Comparison of ENCODE assay signal across 9 mouse cellular contexts in genomic region chr9:110733102-110733501, GRCm38 (mm10). TPM values are rescaled to one million over a fixed set of nuclear protein-coding genes. Genes with fewer than 3 reads are reported as not detected.
A peak's percentile ranks its signal among the peaks of the same experiment; 100 is the strongest.
DNase-seq lines count a peak whose midpoint lies in the region; ATAC-seq and TF ChIP-seq lines count a peak whose summit lies in the region.
"Had no signal": no experiment of that assay in that cellular context is flagged by ENCODE, and none has a peak within 500 bp of the region (broad histone marks: within the 10 kb centered on the region; RNA-seq: fewer than 3 reads in every experiment).

No protein-coding gene starts in this region.

- H3K4me2 ChIP-seq in lung, postnatal 0 days (replicated peaks; ENCODE audit: low read depth, low read length), result peak overlapping the region; percentile 63
- peak overlapping the region; percentile 69 for H3K4me2 ChIP-seq in forebrain, embryonic 12.5 days
- H3K4me2 ChIP-seq in limb, embryonic 15.5 days, result peak overlapping the region; percentile 58

- H3K4me3 ChIP-seq in lung, postnatal 0 days (ENCODE audit: low read depth, low read length), result peak overlapping the region; percentile 29
- peak overlapping the region; percentile 44 for H3K4me3 ChIP-seq in forebrain, embryonic 12.5 days (replicated peaks)
- H3K4me3 ChIP-seq in limb, embryonic 15.5 days, result peak overlapping the region; percentile 33
- peak overlapping the region; percentile 60 for H3K4me3 ChIP-seq in small intestine, adult 2 months (ENCODE audit: low read depth, low read length)

- whole genome bisulfite sequencing in lung, postnatal 0 days, result 5% methylated on average over 8 of the region's 8 CpGs
- WGBS in forebrain, embryonic 12.5 days, result 13% methylated on average over 8 of the region's 8 CpGs
- WGBS in limb, embryonic 15.5 days, result 7% methylated on average over 8 of the region's 8 CpGs
- WGBS in small intestine, adult 2 months, result 7% methylated on average over 8 of the region's 8 CpGs

- no peak for ATAC-seq in lung, postnatal 0 days
- ATAC-seq in forebrain, embryonic 12.5 days (ENCODE audit: low FRiP score), result no peak
- ATAC-seq in limb, embryonic 15.5 days (ENCODE audit: insufficient number of reproducible peaks, low FRiP score, low TSS enrichment, low read depth), result no peak
- ATAC-seq in CD4-positive, CD25-positive, alpha-beta regulatory T cell, adult 4 months, result no peak

- TF ChIP-seq CTCF in lung, postnatal 0 days (IDR thresholded peaks at IDR 0.05), result no peak
- no peak for TF ChIP-seq CTCF in small intestine, adult 2 months (IDR thresholded peaks at IDR 0.05; ENCODE audit: extremely low read depth, insufficient read length, insufficient replicate concordance, low read depth, low read length)

- DNase-seq in lung, postnatal 0 days (ENCODE audit: low spot score), result no peak
- no peak for DNase-seq in lung, postnatal 25 days (ENCODE audit: low spot score)
- DNase-seq in ovary, adult 18-20 months (ENCODE audit: low spot score), result no peak
- DNase-seq in kidney, adult 11 months, result no peak

- no peak overlapping the region for H3K9ac ChIP-seq in lung, postnatal 0 days (replicated peaks; ENCODE audit: low read depth)
- H3K9ac ChIP-seq in forebrain, embryonic 12.5 days, result peak overlapping the region; percentile 40; the same call in 1 of the 2 replicates
- no peak overlapping the region for H3K9ac ChIP-seq in limb, embryonic 15.5 days

- no peak for TF ChIP-seq EP300 in lung, postnatal 0 days (IDR thresholded peaks at IDR 0.05)

- H3K9me3 ChIP-seq in lung, postnatal 0 days (ENCODE audit: low read length), result no peaks in the 10 kb centered on the region
- no peaks in the 10 kb centered on the region for H3K9me3 ChIP-seq in forebrain, embryonic 12.5 days
- no peaks in the 10 kb centered on the region for H3K9me3 ChIP-seq in limb, embryonic 15.5 days

- H3K27me3 ChIP-seq in lung, postnatal 0 days (replicated peaks; ENCODE audit: insufficient read depth, low read length), result 0 out of 2 replicates have a peak, but pooled peaks cover 13% of the 10 kb centered on the region
- H3K27me3 ChIP-seq in forebrain, embryonic 12.5 days, result peaks cover 78% of the 10 kb centered on the region
- peaks cover 11% of the 10 kb centered on the region; the same call in 1 of the 2 replicates for H3K27me3 ChIP-seq in limb, embryonic 15.5 days
- peaks cover 3% of the 10 kb centered on the region; the same call in 1 of the 2 replicates for H3K27me3 ChIP-seq in small intestine, adult 2 months (ENCODE audit: control insufficient read depth, insufficient read depth, low read length)

- peaks cover 6% of the 10 kb centered on the region; the same call in 1 of the 2 replicates for H3K4me1 ChIP-seq in lung, postnatal 0 days (ENCODE audit: insufficient read depth, low read depth, low read length)
- peaks cover 16% of the 10 kb centered on the region for H3K4me1 ChIP-seq in forebrain, embryonic 12.5 days
- peaks cover 91% of the 10 kb centered on the region for H3K4me1 ChIP-seq in limb, embryonic 15.5 days
- H3K4me1 ChIP-seq in small intestine, adult 2 months (ENCODE audit: control insufficient read depth, insufficient read depth, insufficient read length, low read length), result peaks cover 6% of the 10 kb centered on the region

- H3K27ac ChIP-seq in lung, postnatal 0 days (ENCODE audit: low read length), result peak overlapping the region; percentile 54
- H3K27ac ChIP-seq in forebrain, embryonic 12.5 days, result no peak overlapping the region
- H3K27ac ChIP-seq in limb, embryonic 15.5 days, result peak overlapping the region; percentile 80
- H3K27ac ChIP-seq in small intestine, adult 2 months (ENCODE audit: insufficient read depth, low read depth, low read length), result 0 out of 2 replicates have a peak overlapping the region, but pooled peaks have one; percentile 2

- TF ChIP-seq POLR2A in small intestine, adult 2 months (IDR thresholded peaks at IDR 0.05; ENCODE audit: low read depth, low read length), result no peak

- no peaks in the 10 kb centered on the region for H3K36me3 ChIP-seq in lung, postnatal 0 days (ENCODE audit: insufficient read depth, low read length)
- no peaks in the 10 kb centered on the region for H3K36me3 ChIP-seq in forebrain, embryonic 12.5 days (replicated peaks)
- 0 out of 2 replicates have a peak, but pooled peaks cover 12% of the 10 kb centered on the region for H3K36me3 ChIP-seq in limb, embryonic 15.5 days
- H3K36me3 ChIP-seq in small intestine, adult 2 months (ENCODE audit: control insufficient read depth, insufficient read depth, low read length), result no peaks in the 10 kb centered on the region

RNA-seq across cellular contexts. Expression of gene Myl3, which starts 8.6 kb away (rescaled TPM):
- polyA plus RNA-seq in lung, postnatal 0 days (2015; fragmentation: Nextera tagmentation; extraction: Ambion mirVana), result 10.4 and 13.8 TPM in 2 replicates
- polyA plus RNA-seq in forebrain, embryonic 12.5 days (2016; fragmentation: Nextera tagmentation; extraction: Ambion mirVana), result 1.3 and 1.5 TPM in 2 replicates
- 16.3 and 125 TPM in 2 replicates for polyA plus RNA-seq in limb, embryonic 15.5 days (2015; fragmentation: Nextera tagmentation; extraction: Ambion mirVana)
- not detected in 2 replicates for polyA plus RNA-seq in small intestine, adult 2 months (2012; rRNA removed)
- not detected for polyA plus RNA-seq in CD4-positive, CD25-positive, alpha-beta regulatory T cell, adult 4 months (2017; shearing (Covaris generic))
- polyA plus RNA-seq: adrenal gland, adult 2 months had no signal

RNA-seq across cellular contexts. Expression of gene Pth1r, which starts 13.8 kb away (rescaled TPM):
- polyA plus RNA-seq in lung, postnatal 0 days (2015; fragmentation: Nextera tagmentation; extraction: Ambion mirVana), result 19.4 and 24.4 TPM in 2 replicates
- polyA plus RNA-seq in forebrain, embryonic 12.5 days (2016; fragmentation: Nextera tagmentation; extraction: Ambion mirVana), result 16.1 and 18.6 TPM in 2 replicates
- polyA plus RNA-seq in limb, embryonic 15.5 days (2015; fragmentation: Nextera tagmentation; extraction: Ambion mirVana), result 82.6 and 110 TPM in 2 replicates
- 5.6 and 7.3 TPM in 2 replicates for polyA plus RNA-seq in small intestine, adult 2 months (2012; rRNA removed)
- not detected for polyA plus RNA-seq in CD4-positive, CD25-positive, alpha-beta regulatory T cell, adult 4 months (2017; shearing (Covaris generic))
